Mouse (Mus musculus) hindbrain, embryonic 11.5 days (tissue): ENCODE measurements around the gene Plekha5. TPM values are rescaled to one million over a fixed set of nuclear protein-coding genes. Genes with fewer than 3 reads are reported as not detected.

Experiments used
- ATAC-seq: fragments of 200-750 bp; cut with Nextera tagmentation; 2 replicates; pipeline ENCODE4 v1.8.0; 2017; ENCODE audit warnings: mild to moderate bottlenecking, moderate TSS enrichment, moderate library complexity; ENCODE audit not compliant: low FRiP score
- DNase-seq: peaks from one replicate; pipeline ENCODE4 v3.0.0-alpha.2; 2015; ENCODE audit warnings: low spot score
- H3K27ac ChIP-seq: fragments of 300-500 bp; sonication (generic); 2 replicates; pipeline ENCODE4 v1.5.1; 2014; ENCODE audit warnings: mild to moderate bottlenecking, low read depth, low read length
- H3K27me3 ChIP-seq: fragments of 300-500 bp; sonication (generic); 2 replicates; pipeline ENCODE4 v1.6.1; 2014; ENCODE audit warnings: mild to moderate bottlenecking, low read length, moderate library complexity, mixed read lengths; ENCODE audit not compliant: control insufficient read depth, insufficient read depth
- H3K36me3 ChIP-seq: fragments of 300-500 bp; sonication (generic); 2 replicates; pipeline ENCODE4 v1.6.1; 2014; ENCODE audit warnings: mild to moderate bottlenecking, low read length, moderate library complexity, mixed read lengths; ENCODE audit not compliant: control insufficient read depth, insufficient read depth
- H3K4me1 ChIP-seq: fragments of 300-500 bp; sonication (generic); replicated peaks from 2 replicates; pipeline ENCODE4 v1.6.1; 2014; ENCODE audit warnings: low read length, mixed read lengths; ENCODE audit not compliant: control insufficient read depth, insufficient read depth
- H3K4me2 ChIP-seq: fragments of 300-500 bp; sonication (generic); replicated peaks from 2 replicates; pipeline ENCODE4 v1.6.1; 2014; ENCODE audit warnings: mild to moderate bottlenecking, low read depth, low read length
- H3K4me3 ChIP-seq: fragments of 300-500 bp; sonication (generic); 2 replicates; pipeline ENCODE4 v1.5.1; 2014; ENCODE audit warnings: low read depth, low read length
- H3K9ac ChIP-seq: fragments of 300-500 bp; sonication (generic); 2 replicates; pipeline ENCODE4 v1.6.1; 2014; ENCODE audit warnings: low read depth, low read length
- H3K9me3 ChIP-seq: fragments of 300-500 bp; sonication (generic); 2 replicates; pipeline ENCODE4 v1.6.1; 2016; ENCODE audit warnings: low read length; ENCODE audit not compliant: control insufficient read depth
- WGBS: fragments of 180-500 bp; shearing (Covaris S2); extraction: QIAGEN DNeasy Blood & Tissue Kit; methylation state at CpG from one replicate; pipeline ENCODE4 v1.1.7; 2014; 5-methylcytosine and 5-hydroxymethylcytosine counted together
- polyA plus RNA-seq: library from polyadenylated mRNA; unstranded; fragments of >200 nt; fragmentation: Nextera tagmentation; extraction: Ambion mirVana; gene quantifications from 2 replicates; pipeline ENCODE4 v1.2.1, GENCODE M21; 2014

Plekha5 gene
- polyA plus RNA-seq, 1 experiment from 2014 or later: 50.8 TPM

- 88% methylated on average over 6 of the region's 6 CpGs for WGBS
- no peaks in the 10 kb centered on the region for H3K36me3 ChIP-seq
- H3K27me3 ChIP-seq: no peaks in the 10 kb centered on the region
- no peak overlapping the region for H3K9ac ChIP-seq
- no peak for ATAC-seq
- DNase-seq: no peak
- H3K4me3 ChIP-seq: no peak overlapping the region
- no peak overlapping the region for H3K4me2 ChIP-seq
- no peaks in the 10 kb centered on the region for H3K4me1 ChIP-seq
- H3K27ac ChIP-seq: no peak overlapping the region
- no peaks in the 10 kb centered on the region for H3K9me3 ChIP-seq
These were observed 135.6 kb downstream of the Plekha5 start for GRCm38 (mm10) chr6:140559411-140559810.

DNA sequence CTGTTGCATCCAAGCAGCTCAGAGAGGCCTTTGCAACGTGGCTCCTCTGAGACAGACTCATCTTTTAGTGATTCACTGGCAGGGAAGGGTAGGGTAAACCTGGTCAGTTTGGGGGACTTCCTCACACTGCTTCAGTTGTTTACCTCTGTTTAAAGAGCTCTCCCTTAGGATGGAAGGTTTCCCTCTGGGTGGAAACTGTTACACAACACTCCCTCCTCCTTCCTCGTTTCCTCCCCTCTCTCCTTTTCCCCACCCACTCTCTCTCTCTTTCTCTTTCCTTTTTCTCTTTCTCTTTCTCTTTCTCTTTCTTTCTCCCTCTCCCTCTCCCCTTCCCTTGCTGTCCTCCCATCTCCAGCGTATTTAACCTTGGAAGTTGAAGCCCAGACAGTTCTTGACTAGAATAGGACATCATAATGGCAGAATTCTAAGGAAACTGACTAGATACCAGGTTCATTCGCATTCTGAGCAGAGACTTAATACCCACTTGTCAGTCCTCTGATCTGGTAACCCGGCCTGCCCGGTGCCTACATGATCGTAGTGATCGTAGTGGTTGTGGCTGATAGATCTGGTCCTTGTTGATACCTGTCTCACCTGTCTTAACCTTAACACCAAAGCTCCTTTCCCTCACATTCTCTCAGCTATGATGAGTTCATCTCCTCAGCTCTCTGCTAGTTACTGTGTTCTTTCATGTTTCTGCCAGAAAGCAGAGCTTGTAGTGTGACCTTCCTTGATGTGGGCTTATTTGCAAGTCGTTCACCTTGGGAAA lies 137.5 kb downstream of the Plekha5 start:
- Histone ChIP-seq H3K4me1 (no peaks in the 10 kb centered on the region), H3K4me3 (no peak overlapping the region), H3K4me2 (no peak overlapping the region), H3K36me3 (no peaks in the 10 kb centered on the region), H3K27ac (no peak overlapping the region), H3K27me3 (no peaks in the 10 kb centered on the region), H3K9ac (no peak overlapping the region), H3K9me3 (no peaks in the 10 kb centered on the region)
- WGBS: 90% methylated on average over 9 of the region's 9 CpGs
- ATAC-seq: no peak
- DNase-seq: no peak

GRCm38 (mm10) chr6:140561917-140562590 lies 138.2 kb downstream of the Plekha5 start:
- no peak overlapping the region for H3K4me2 ChIP-seq
- H3K27ac ChIP-seq: no peak overlapping the region
- H3K9me3 ChIP-seq: no peaks in the 10 kb centered on the region
- no peaks in the 10 kb centered on the region for H3K27me3 ChIP-seq
- H3K9ac ChIP-seq: no peak overlapping the region
- no peak for DNase-seq
- no peak for ATAC-seq
- H3K36me3 ChIP-seq: no peaks in the 10 kb centered on the region
- no peak overlapping the region for H3K4me3 ChIP-seq
- WGBS: 91% methylated on average over 9 of the region's 9 CpGs
- no peaks in the 10 kb centered on the region for H3K4me1 ChIP-seq

DNA sequence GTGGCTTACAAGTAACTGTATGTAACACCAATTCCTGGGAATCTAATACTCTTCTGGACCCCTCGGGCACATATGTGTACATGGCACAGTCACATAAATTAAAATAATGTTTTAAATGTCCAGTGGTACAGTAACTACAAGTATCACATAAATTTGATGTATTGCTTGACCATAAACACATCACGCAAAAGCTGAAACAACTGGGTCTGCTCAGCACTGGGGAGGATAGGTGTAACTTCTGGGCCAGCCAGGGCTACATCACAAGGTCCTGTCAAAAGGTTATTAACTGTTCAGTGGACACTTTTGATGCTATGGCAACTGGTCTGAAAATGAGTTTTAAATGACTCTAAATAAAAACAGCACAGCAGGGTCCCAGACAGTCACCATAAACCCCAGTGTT lies 143.3 kb downstream of the Plekha5 start:
- WGBS: 93% methylated on average over 2 of the region's 2 CpGs
- no peak overlapping the region for H3K27ac ChIP-seq

GRCm38 (mm10) chr6:140567897-140568296 lies 144.0 kb downstream of the Plekha5 start:
- no peaks in the 10 kb centered on the region for H3K4me1 ChIP-seq
- H3K36me3 ChIP-seq: peaks cover 3% of the 10 kb centered on the region; the same call in 1 of the 2 replicates
- no peak overlapping the region for H3K4me2 ChIP-seq
- no peak overlapping the region for H3K9ac ChIP-seq
- H3K9me3 ChIP-seq: no peaks in the 10 kb centered on the region
- H3K27me3 ChIP-seq: no peaks in the 10 kb centered on the region
- no peak overlapping the region for H3K27ac ChIP-seq
- ATAC-seq (no peak), DNase-seq (no peak)
- WGBS: 80% methylated on average over 2 of the region's 2 CpGs
- H3K4me3 ChIP-seq: no peak overlapping the region

More for the DNA sequence above, 143.3 kb downstream of the Plekha5 start:
- Histone ChIP-seq H3K4me1 (no peaks in the 10 kb centered on the region), H3K36me3 (peaks cover 3% of the 10 kb centered on the region; the same call in 1 of the 2 replicates), H3K9me3 (no peaks in the 10 kb centered on the region), H3K27me3 (no peaks in the 10 kb centered on the region), H3K4me3 (no peak overlapping the region), H3K9ac (no peak overlapping the region), H3K4me2 (no peak overlapping the region)
- ATAC-seq (no peak), DNase-seq (no peak)

- Histone ChIP-seq H3K27me3 (no peaks in the 10 kb centered on the region), H3K9me3 (no peaks in the 10 kb centered on the region), H3K36me3 (peaks cover 3% of the 10 kb centered on the region; the same call in 1 of the 2 replicates), H3K4me3 (no peak overlapping the region), H3K27ac (no peak overlapping the region), H3K9ac (no peak overlapping the region), H3K4me2 (no peak overlapping the region), H3K4me1 (no peaks in the 10 kb centered on the region)
- peak; percentile 60; the same call in 1 of the 2 replicates for ATAC-seq
- 87% methylated on average over 11 of the region's 11 CpGs for WGBS
- no peak for DNase-seq
These were observed 146.3 kb downstream of the Plekha5 start for GRCm38 (mm10) chr6:140570152-140570551.

- ATAC-seq: no peak
- peaks cover 5% of the 10 kb centered on the region; the same call in 1 of the 2 replicates for H3K36me3 ChIP-seq
- H3K27ac ChIP-seq: no peak overlapping the region
- H3K4me1 ChIP-seq: no peaks in the 10 kb centered on the region
- 96% methylated on average over 3 of the region's 3 CpGs for WGBS
- no peak overlapping the region for H3K9ac ChIP-seq
- no peaks in the 10 kb centered on the region for H3K27me3 ChIP-seq
- H3K4me2 ChIP-seq: no peak overlapping the region
- no peak for DNase-seq
- H3K9me3 ChIP-seq: no peaks in the 10 kb centered on the region
- H3K4me3 ChIP-seq: no peak overlapping the region
These were observed 151.1 kb downstream of the Plekha5 start for GRCm38 (mm10) chr6:140574943-140575342.

DNA sequence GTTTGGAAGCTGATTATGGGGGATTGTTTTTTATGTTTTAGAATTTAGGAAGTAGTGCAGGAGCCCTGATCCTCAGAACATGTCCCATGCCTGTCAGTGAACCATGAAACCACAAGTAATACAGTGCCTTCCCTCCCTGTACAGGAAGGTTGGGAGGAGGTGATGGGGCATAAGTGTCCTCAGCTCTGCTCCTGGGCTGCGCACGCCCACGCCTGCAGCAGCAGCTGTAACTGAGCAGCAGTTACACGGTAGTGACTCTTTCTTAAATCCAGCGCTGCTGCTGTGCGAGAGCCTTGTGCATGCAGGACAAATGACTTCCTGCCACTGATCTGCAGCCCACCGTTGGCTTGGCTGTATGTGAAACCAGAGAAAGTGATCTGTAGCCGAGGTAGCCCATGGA lies 152.3 kb downstream of the Plekha5 start:
- no peak for DNase-seq
- Histone ChIP-seq H3K4me3 (no peak overlapping the region), H3K9ac (no peak overlapping the region), H3K36me3 (peaks cover 2% of the 10 kb centered on the region; the same call in 1 of the 2 replicates), H3K4me2 (no peak overlapping the region), H3K9me3 (no peaks in the 10 kb centered on the region), H3K27ac (no peak overlapping the region), H3K4me1 (no peaks in the 10 kb centered on the region), H3K27me3 (no peaks in the 10 kb centered on the region)
- WGBS: 87% methylated on average over 8 of the region's 8 CpGs
- no peak for ATAC-seq
